8 mouse cellular contexts compared by ENCODE assay signal in genomic region chr3:27183601-27184175, GRCm38 (mm10). TPM values are rescaled to one million over a fixed set of nuclear protein-coding genes. Genes with fewer than 3 reads are reported as not detected.
DNase-seq lines count a peak whose midpoint lies in the region; ATAC-seq and TF ChIP-seq lines count a peak whose summit lies in the region.

No protein-coding gene starts in this region.

- no peaks in the 10 kb centered on the region for H3K9me3 ChIP-seq in forebrain, embryonic 10.5 days
- no peaks in the 10 kb centered on the region for H3K9me3 ChIP-seq in hindbrain, embryonic 12.5 days (replicated peaks)
- H3K9me3 ChIP-seq in midbrain, embryonic 12.5 days = no peaks in the 10 kb centered on the region

- H3K27ac ChIP-seq in gastrocnemius, adult 2 months = peak overlapping the region; percentile 81
- no peak overlapping the region for H3K27ac ChIP-seq in bone marrow, adult 2 months (ENCODE audit: control insufficient read depth, insufficient read depth, low read depth, low read length, poor library complexity)
- no peak overlapping the region for H3K27ac ChIP-seq in forebrain, embryonic 10.5 days
- H3K27ac ChIP-seq in hindbrain, embryonic 12.5 days = no peak overlapping the region
- H3K27ac ChIP-seq in midbrain, embryonic 12.5 days (replicated peaks) = no peak overlapping the region

- H3K4me1 ChIP-seq in bone marrow, adult 2 months (ENCODE audit: control insufficient read depth, insufficient read depth, low read length) = no peaks in the 10 kb centered on the region; the same call in 1 of the 2 replicates
- peaks cover 11% of the 10 kb centered on the region for H3K4me1 ChIP-seq in forebrain, embryonic 10.5 days
- H3K4me1 ChIP-seq in hindbrain, embryonic 12.5 days = 0 out of 2 replicates have a peak, but pooled peaks cover 6% of the 10 kb centered on the region
- H3K4me1 ChIP-seq in midbrain, embryonic 12.5 days = peaks cover 9% of the 10 kb centered on the region

- H3K4me3 ChIP-seq in gastrocnemius, adult 2 months = peak overlapping the region; percentile 95
- H3K4me3 ChIP-seq in bone marrow, adult 2 months (replicated peaks; ENCODE audit: control insufficient read depth, low read depth, low read length) = peak overlapping the region; percentile 93
- H3K4me3 ChIP-seq in forebrain, embryonic 10.5 days = peak overlapping the region; percentile 81
- peak overlapping the region; percentile 64 for H3K4me3 ChIP-seq in hindbrain, embryonic 12.5 days
- peak overlapping the region; percentile 72 for H3K4me3 ChIP-seq in midbrain, embryonic 12.5 days

- H3K4me2 ChIP-seq in hindbrain, embryonic 12.5 days (replicated peaks) = peak overlapping the region; percentile 81
- peak overlapping the region; percentile 93 for H3K4me2 ChIP-seq in midbrain, embryonic 12.5 days (replicated peaks)

- intact Hi-C loops in gastrocnemius, adult 2 months (cut with DNase I) = no loop called here

- DNase-seq in gastrocnemius, adult 2 months = no peak
- no peak for DNase-seq in gastrocnemius, postnatal 10 days
- no peak for DNase-seq in forebrain, embryonic 10.5 days (ENCODE audit: extremely low spot score, low spot score)
- DNase-seq in layer of hippocampus, postnatal 25 days (ENCODE audit: extremely low spot score in 1 of 2, low spot score in 1 of 2) = peak; percentile 19 to 37
- peak; percentile 29 for DNase-seq in thymus, postnatal 4 days

- no peak for TF ChIP-seq CTCF in gastrocnemius, adult 2 months (IDR thresholded peaks at IDR 0.05)
- TF ChIP-seq CTCF in bone marrow, adult 2 months (IDR thresholded peaks at IDR 0.05; ENCODE audit: control insufficient read depth, insufficient read depth, low read length) = no peak

- no peak for ATAC-seq in hindbrain, embryonic 12.5 days (ENCODE audit: low FRiP score)
- no peak for ATAC-seq in midbrain, embryonic 12.5 days (ENCODE audit: low FRiP score, low read depth)

- H3K27me3 ChIP-seq in forebrain, embryonic 10.5 days (ENCODE audit: poor library complexity, severe bottlenecking) = peaks cover 10% of the 10 kb centered on the region; the same call in 1 of the 2 replicates
- no peaks in the 10 kb centered on the region for H3K27me3 ChIP-seq in hindbrain, embryonic 12.5 days
- no peaks in the 10 kb centered on the region for H3K27me3 ChIP-seq in midbrain, embryonic 12.5 days

- WGBS in bone marrow, adult 2 months = 2% methylated on average over 19 of the region's 19 CpGs
- WGBS in forebrain, embryonic 10.5 days = 15% methylated on average over 19 of the region's 19 CpGs
- 9% methylated on average over 19 of the region's 19 CpGs for WGBS in hindbrain, embryonic 12.5 days
- 15% methylated on average over 19 of the region's 19 CpGs for WGBS in midbrain, embryonic 12.5 days

- no peak for TF ChIP-seq POLR2A in bone marrow, adult 2 months (IDR thresholded peaks at IDR 0.05; ENCODE audit: borderline replicate concordance, control insufficient read depth, low read depth, low read length)

- H3K9ac ChIP-seq in hindbrain, embryonic 12.5 days = peak overlapping the region; percentile 64
- H3K9ac ChIP-seq in midbrain, embryonic 12.5 days (replicated peaks) = peak overlapping the region; percentile 59

- no peaks in the 10 kb centered on the region for H3K36me3 ChIP-seq in forebrain, embryonic 10.5 days (replicated peaks)
- H3K36me3 ChIP-seq in hindbrain, embryonic 12.5 days = no peaks in the 10 kb centered on the region
- no peaks in the 10 kb centered on the region for H3K36me3 ChIP-seq in midbrain, embryonic 12.5 days

RNA-seq across cellular contexts. Expression of gene Nceh1, which starts 0.9 kb away (rescaled TPM):
- total RNA-seq in gastrocnemius, adult 2 months (2021) = 10 to 100 TPM; 16.7 to 31.6 TPM
- 10 to 100 TPM; 10.7 to 13.6 TPM for total RNA-seq in gastrocnemius, postnatal 10 days (2021)
- polyA plus RNA-seq in bone marrow, adult 2 months (2011; ENCODE audit: insufficient read depth, insufficient read length, low replicate concordance, missing spikeins) = 2.1 and 7.1 TPM in 2 replicates
- 5.0 and 5.6 TPM in 2 replicates for polyA plus RNA-seq in forebrain, embryonic 10.5 days (2016; fragmentation: Nextera tagmentation; extraction: Ambion mirVana)
- polyA plus RNA-seq in hindbrain, embryonic 12.5 days (2016; fragmentation: Nextera tagmentation; extraction: Ambion mirVana) = 5.1 and 5.6 TPM in 2 replicates
- total RNA-seq in layer of hippocampus, postnatal 25 days (2021) = 100 to 1,000 TPM; 106 to 108 TPM
- polyA plus RNA-seq in midbrain, embryonic 12.5 days (2016; fragmentation: Nextera tagmentation; extraction: Ambion mirVana) = 3.6 and 5.0 TPM in 2 replicates

RNA-seq across cellular contexts. Expression of gene Ect2, which starts 30.0 kb away (rescaled TPM):
- total RNA-seq in gastrocnemius, adult 2 months (2021) = under 1 TPM; 0.18 to 0.36 TPM
- total RNA-seq in gastrocnemius, postnatal 10 days (2021) = 1 to 10 TPM; 6.1 to 9.3 TPM
- polyA plus RNA-seq in bone marrow, adult 2 months (2011; ENCODE audit: insufficient read depth, insufficient read length, low replicate concordance, missing spikeins) = 23.6 and 28.8 TPM in 2 replicates
- polyA plus RNA-seq in forebrain, embryonic 10.5 days (2016; fragmentation: Nextera tagmentation; extraction: Ambion mirVana) = 110 and 121 TPM in 2 replicates
- 46.8 and 48.1 TPM in 2 replicates for polyA plus RNA-seq in hindbrain, embryonic 12.5 days (2016; fragmentation: Nextera tagmentation; extraction: Ambion mirVana)
- 1 to 10 TPM; 1.0 to 1.5 TPM for total RNA-seq in layer of hippocampus, postnatal 25 days (2021)
- 77.0 and 82.6 TPM in 2 replicates for polyA plus RNA-seq in midbrain, embryonic 12.5 days (2016; fragmentation: Nextera tagmentation; extraction: Ambion mirVana)

Comparison
In these comparisons a context has a peak if more than half of its experiments do, and no peak if none do; other contexts are left out.
1. DNase-seq: peak in layer of hippocampus, postnatal 25 days (2 of 2) and thymus, postnatal 4 days (single experiment); none in gastrocnemius, adult 2 months (single experiment), gastrocnemius, postnatal 10 days (single experiment) and forebrain, embryonic 10.5 days (single experiment).
2. Peak in every context shown above with its lines, with median percentiles within 50 percentile points of each other: H3K4me3 ChIP-seq.